Mouse (Mus musculus): ENCODE data around the gene Nfasc. TPM values are rescaled to one million over a fixed set of nuclear protein-coding genes. Genes with fewer than 3 reads are reported as not detected.

The Nfasc gene
- polyA plus RNA-seq, 1 experiment from 2014 or later: 0.12 TPM

GRCm38 (mm10) chr1:132536416-132536815, 205.2 kb downstream of the Nfasc start:
- no peak overlapping the region for H3K4me2 ChIP-seq (ENCODE audit: low read length)
- no peak overlapping the region for H3K9ac ChIP-seq (ENCODE audit: low read depth, low read length)
- no peak for DNase-seq (ENCODE audit: low spot score)
- ATAC-seq (replicated peaks; ENCODE audit: low FRiP score, low read depth): no peak
- TF ChIP-seq CTCF (IDR thresholded peaks at IDR 0.05; ENCODE audit: low read depth): no peak
- WGBS: 71% methylated on average over 3 of the region's 3 CpGs
- H3K4me3 ChIP-seq (replicated peaks; ENCODE audit: low read depth, low read length): no peak overlapping the region
- no peaks in the 10 kb centered on the region for H3K9me3 ChIP-seq (replicated peaks; ENCODE audit: low read length)
- no peaks in the 10 kb centered on the region for H3K4me1 ChIP-seq (replicated peaks; ENCODE audit: insufficient read depth, low read length)
- no peaks in the 10 kb centered on the region for H3K36me3 ChIP-seq (ENCODE audit: insufficient read depth, low read length)
- no peak overlapping the region for H3K27ac ChIP-seq
- no peaks in the 10 kb centered on the region for H3K27me3 ChIP-seq (ENCODE audit: insufficient read depth, low read length)

DNA sequence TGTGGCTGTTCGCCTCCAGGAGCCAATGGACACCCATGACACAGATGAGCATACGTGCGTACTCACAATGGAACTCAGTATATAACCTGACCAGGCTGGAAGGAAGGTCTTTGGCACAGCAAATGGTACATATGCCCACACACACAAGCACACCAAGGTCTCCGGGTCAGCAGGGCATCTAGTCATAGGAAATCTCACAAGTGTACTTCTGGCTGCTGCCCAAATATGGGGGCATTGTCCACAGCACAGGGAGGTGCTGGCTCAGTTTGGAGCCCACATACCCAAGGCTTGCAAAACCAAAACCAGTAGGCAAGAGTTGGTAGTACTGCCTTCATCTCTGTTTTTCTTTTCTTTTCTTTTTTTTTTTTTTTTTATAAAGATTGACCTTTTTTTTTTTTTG, 206.1 kb downstream of the Nfasc start:
- ATAC-seq (replicated peaks; ENCODE audit: low FRiP score, low read depth): no peak
- Histone ChIP-seq H3K27me3 (ENCODE audit: insufficient read depth, low read length) (no peaks in the 10 kb centered on the region), H3K4me2 (ENCODE audit: low read length) (no peak overlapping the region), H3K9me3 (replicated peaks; ENCODE audit: low read length) (no peaks in the 10 kb centered on the region), H3K4me3 (replicated peaks; ENCODE audit: low read depth, low read length) (no peak overlapping the region), H3K4me1 (replicated peaks; ENCODE audit: insufficient read depth, low read length) (peaks cover 6% of the 10 kb centered on the region; the same call in 1 of the 2 replicates), H3K9ac (ENCODE audit: low read depth, low read length) (no peak overlapping the region), H3K27ac (no peak overlapping the region), H3K36me3 (ENCODE audit: insufficient read depth, low read length) (no peaks in the 10 kb centered on the region)
- TF ChIP-seq CTCF (IDR thresholded peaks at IDR 0.05; ENCODE audit: low read depth): no peak
- 92% methylated on average over 4 of the region's 4 CpGs for WGBS
- DNase-seq (ENCODE audit: low spot score): no peak

DNA sequence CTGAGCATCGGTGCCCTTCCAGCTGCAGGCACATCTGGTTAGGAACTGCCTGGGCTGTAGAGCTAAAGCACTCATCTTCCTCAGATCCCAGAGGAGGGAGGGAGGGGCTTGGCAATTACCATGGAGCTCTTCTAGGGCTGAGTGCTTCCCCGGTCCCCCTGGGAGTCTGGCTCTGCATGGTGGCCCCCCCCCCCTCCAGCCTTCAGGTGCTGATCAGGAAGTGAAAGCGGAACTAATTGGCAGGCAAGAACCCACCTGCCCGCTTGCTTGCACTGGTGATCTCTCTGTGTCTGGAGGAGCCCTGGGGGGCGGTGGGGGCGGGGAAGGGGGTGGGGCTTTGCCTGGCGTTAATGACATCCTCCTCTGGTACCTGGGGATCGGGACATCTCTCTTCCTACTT, 207.8 kb downstream of the Nfasc start:
- Histone ChIP-seq H3K9me3 (replicated peaks; ENCODE audit: low read length) (no peaks in the 10 kb centered on the region), H3K4me2 (ENCODE audit: low read length) (peak overlapping the region; percentile 11; the same call in 1 of the 2 replicates)
- WGBS: 8% methylated on average over 6 of the region's 8 CpGs

GRCm38 (mm10) chr1:132532521-132532920, 209.1 kb downstream of the Nfasc start:
- Histone ChIP-seq H3K4me2 (ENCODE audit: low read length) (no peak overlapping the region), H3K4me1 (replicated peaks; ENCODE audit: insufficient read depth, low read length) (peaks cover 7% of the 10 kb centered on the region; the same call in 1 of the 2 replicates), H3K36me3 (ENCODE audit: insufficient read depth, low read length) (no peaks in the 10 kb centered on the region), H3K27ac (no peak overlapping the region), H3K9ac (ENCODE audit: low read depth, low read length) (no peak overlapping the region), H3K27me3 (ENCODE audit: insufficient read depth, low read length) (no peaks in the 10 kb centered on the region), H3K4me3 (replicated peaks; ENCODE audit: low read depth, low read length) (no peak overlapping the region), H3K9me3 (replicated peaks; ENCODE audit: low read length) (no peaks in the 10 kb centered on the region)
- 60% methylated on average over 9 of the region's 9 CpGs for WGBS
- DNase-seq (ENCODE audit: low spot score) (no peak), ATAC-seq (replicated peaks; ENCODE audit: low FRiP score, low read depth) (no peak)
- TF ChIP-seq CTCF (IDR thresholded peaks at IDR 0.05; ENCODE audit: low read depth): no peak

More for the DNA sequence above, 207.8 kb downstream of the Nfasc start:
- DNase-seq (ENCODE audit: low spot score) (no peak), ATAC-seq (replicated peaks; ENCODE audit: low FRiP score, low read depth) (no peak)
- H3K27ac ChIP-seq: no peak overlapping the region
- no peak overlapping the region for H3K4me3 ChIP-seq (replicated peaks; ENCODE audit: low read depth, low read length)
- H3K4me1 ChIP-seq (replicated peaks; ENCODE audit: insufficient read depth, low read length): peaks cover 7% of the 10 kb centered on the region; the same call in 1 of the 2 replicates
- H3K9ac ChIP-seq (ENCODE audit: low read depth, low read length): no peak overlapping the region
- H3K27me3 ChIP-seq (ENCODE audit: insufficient read depth, low read length): no peaks in the 10 kb centered on the region
- H3K36me3 ChIP-seq (ENCODE audit: insufficient read depth, low read length): no peaks in the 10 kb centered on the region
- TF ChIP-seq CTCF (IDR thresholded peaks at IDR 0.05; ENCODE audit: low read depth): no peak

- no peak for DNase-seq (ENCODE audit: low spot score)
- H3K4me3 ChIP-seq (replicated peaks; ENCODE audit: low read depth, low read length): no peak overlapping the region
- no peaks in the 10 kb centered on the region for H3K27me3 ChIP-seq (ENCODE audit: insufficient read depth, low read length)
- H3K4me1 ChIP-seq (replicated peaks; ENCODE audit: insufficient read depth, low read length): peaks cover 7% of the 10 kb centered on the region; the same call in 1 of the 2 replicates
- WGBS: 9% methylated on average over 5 of the region's 5 CpGs
- no peak for ATAC-seq (replicated peaks; ENCODE audit: low FRiP score, low read depth)
- H3K4me2 ChIP-seq (ENCODE audit: low read length): no peak overlapping the region
- TF ChIP-seq CTCF (IDR thresholded peaks at IDR 0.05; ENCODE audit: low read depth): no peak
- no peak overlapping the region for H3K27ac ChIP-seq
- no peak overlapping the region for H3K9ac ChIP-seq (ENCODE audit: low read depth, low read length)
- H3K9me3 ChIP-seq (replicated peaks; ENCODE audit: low read length): no peaks in the 10 kb centered on the region
- no peaks in the 10 kb centered on the region for H3K36me3 ChIP-seq (ENCODE audit: insufficient read depth, low read length)
Measured at GRCm38 (mm10) chr1:132530631-132531191, 210.9 kb downstream of the Nfasc start.

DNA sequence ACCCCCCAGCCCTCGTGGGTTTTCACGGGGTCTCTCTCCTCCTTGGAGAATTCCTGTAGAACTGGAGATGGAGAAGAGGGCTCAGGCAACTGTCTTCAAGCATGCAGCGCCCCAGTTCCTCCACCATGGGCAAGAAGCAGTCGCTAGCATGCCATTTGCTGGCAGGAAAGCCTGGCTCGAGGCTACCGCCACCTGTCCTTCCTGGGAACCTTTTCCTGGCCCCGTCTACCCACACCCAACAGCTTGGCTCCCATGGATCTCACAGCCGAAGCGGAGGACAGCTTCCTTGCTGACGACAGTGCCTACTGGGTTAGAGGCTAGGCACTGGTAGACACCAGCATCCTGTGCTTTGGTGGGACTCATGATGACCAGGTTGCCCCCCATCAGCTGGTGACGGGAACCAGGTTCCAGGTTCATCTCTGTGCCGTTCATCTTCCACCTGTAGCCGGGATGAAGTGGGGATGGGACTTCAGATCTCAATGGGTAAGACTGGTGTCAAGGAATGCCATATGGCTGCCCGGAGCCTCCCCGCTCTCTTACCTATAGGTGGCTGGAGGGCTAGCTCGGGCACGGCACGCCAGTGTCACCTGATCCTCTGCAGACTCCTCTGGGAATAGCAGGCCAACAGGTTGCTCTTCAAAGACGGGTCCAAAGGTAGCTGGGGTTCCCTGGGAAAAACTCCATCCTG, 212.8 kb downstream of the Nfasc start:
- 84% methylated on average over 19 of the region's 19 CpGs for WGBS
- ATAC-seq (replicated peaks; ENCODE audit: low FRiP score, low read depth): no peak
- no peak for DNase-seq (ENCODE audit: low spot score)
- Histone ChIP-seq H3K9ac (ENCODE audit: low read depth, low read length) (no peak overlapping the region), H3K36me3 (ENCODE audit: insufficient read depth, low read length) (no peaks in the 10 kb centered on the region), H3K27ac (no peak overlapping the region), H3K4me2 (ENCODE audit: low read length) (no peak overlapping the region), H3K9me3 (replicated peaks; ENCODE audit: low read length) (no peaks in the 10 kb centered on the region), H3K4me1 (replicated peaks; ENCODE audit: insufficient read depth, low read length) (peaks cover 7% of the 10 kb centered on the region; the same call in 1 of the 2 replicates), H3K27me3 (ENCODE audit: insufficient read depth, low read length) (no peaks in the 10 kb centered on the region), H3K4me3 (replicated peaks; ENCODE audit: low read depth, low read length) (no peak overlapping the region)
- no peak for TF ChIP-seq CTCF (IDR thresholded peaks at IDR 0.05; ENCODE audit: low read depth)

Measured in kidney, postnatal 0 days (tissue).